Mouse (Mus musculus): ENCODE measurements around the gene Ptges2. TPM values are rescaled to one million over a fixed set of nuclear protein-coding genes. Genes with fewer than 3 reads are reported as not detected.

Ptges2 gene
- total and polyA plus RNA-seq, 3 experiments: 30.4 to 396 (median 47.0) TPM

DNA sequence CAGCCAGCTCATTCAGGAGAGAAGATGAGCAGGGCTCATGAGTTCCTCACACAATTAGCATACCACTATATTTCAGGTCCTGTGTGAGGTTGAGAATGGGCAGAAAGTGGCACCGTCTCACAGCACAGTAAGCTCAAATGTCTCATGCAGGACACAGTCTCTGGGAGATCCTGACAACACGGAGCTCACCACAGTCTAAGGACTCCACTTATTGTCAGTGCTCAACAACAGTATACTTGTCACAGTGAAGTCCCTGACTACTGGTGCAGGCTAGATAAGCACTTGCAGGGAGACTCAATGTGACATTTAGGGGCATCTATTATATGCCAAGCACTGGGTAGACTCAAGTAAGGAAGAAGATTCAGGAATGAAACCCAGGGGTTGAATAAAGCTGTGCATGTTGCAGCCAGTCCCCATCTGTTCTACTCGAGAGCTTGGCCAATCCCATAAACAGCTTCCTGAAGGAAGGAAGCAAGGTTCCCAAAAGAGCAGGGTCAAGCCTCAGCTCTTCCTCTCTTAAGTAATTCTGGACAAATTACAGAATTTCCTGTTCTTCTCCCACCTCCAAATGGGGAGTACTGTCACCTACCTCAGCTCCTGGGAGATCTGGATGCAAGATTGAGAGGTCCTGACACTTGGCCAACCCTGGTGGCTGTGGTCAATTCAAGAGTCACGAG lies 33.7 kb downstream of the Ptges2 start:
- Histone ChIP-seq H3K4me3 (ENCODE audit: control insufficient read depth in 1 of 2, insufficient read depth in 1 of 2, low read depth in 2 of 2, low read length in 2 of 2) (no peak overlapping the region), H3K9ac (ENCODE audit: control insufficient read depth, low read depth, low read length, poor library complexity, severe bottlenecking) (no peak overlapping the region), H3K27me3 (ENCODE audit: control insufficient read depth in 1 of 2, insufficient read depth in 2 of 2, low read length in 2 of 2) (no peaks in the 10 kb centered on the region), H3K36me3 (ENCODE audit: control insufficient read depth in 1 of 2, insufficient read depth in 2 of 2, low read length in 2 of 2) (peaks cover 2 to 8% of the 10 kb centered on the region in 2 experiments; a peak in 3 of 4 replicates), H3K9me3 (replicated peaks; ENCODE audit: insufficient read depth, low read length) (no peaks in the 10 kb centered on the region), H3K27ac (ENCODE audit: control insufficient read depth, low read depth, low read length) (no peak overlapping the region), H3K4me1 (ENCODE audit: control insufficient read depth in 1 of 2, insufficient read depth in 2 of 2, low read length in 2 of 2) (peaks cover 12 to 17% of the 10 kb centered on the region in 2 experiments; a peak in 3 of 4 replicates), H3K79me2 (ENCODE audit: control insufficient read depth, insufficient read depth, low read length, poor library complexity) (peaks cover 18% of the 10 kb centered on the region)
- DNase-seq (ENCODE audit: low read depth, low spot score): peak; percentile 28
- TF ChIP-seq MEF2A (IDR thresholded peaks at IDR 0.05; ENCODE audit: extremely low read depth, insufficient replicate concordance, low read depth, low read length, poor library complexity, severe bottlenecking) (no peak), ELF1 (IDR thresholded peaks at IDR 0.05; ENCODE audit: low read depth, low read length) (no peak)

- Histone ChIP-seq H3K9me3 (replicated peaks; ENCODE audit: insufficient read depth, low read length) (no peaks in the 10 kb centered on the region), H3K36me3 (ENCODE audit: control insufficient read depth in 1 of 2, insufficient read depth in 2 of 2, low read length in 2 of 2) (peaks cover 0 to 2% of the 10 kb centered on the region in 2 experiments; a peak in 1 of 4 replicates), H3K4me3 (ENCODE audit: control insufficient read depth in 1 of 2, insufficient read depth in 1 of 2, low read depth in 2 of 2, low read length in 2 of 2) (no peak overlapping the region), H3K27me3 (ENCODE audit: control insufficient read depth in 1 of 2, insufficient read depth in 2 of 2, low read length in 2 of 2) (no peaks in the 10 kb centered on the region), H3K27ac (ENCODE audit: control insufficient read depth, low read depth, low read length) (no peak overlapping the region), H3K9ac (ENCODE audit: control insufficient read depth, low read depth, low read length, poor library complexity, severe bottlenecking) (no peak overlapping the region), H3K79me2 (ENCODE audit: control insufficient read depth, insufficient read depth, low read length, poor library complexity) (peaks cover 20% of the 10 kb centered on the region), H3K4me1 (ENCODE audit: control insufficient read depth in 1 of 2, insufficient read depth in 2 of 2, low read length in 2 of 2) (peaks cover 3 to 7% of the 10 kb centered on the region in 2 experiments; a peak in 2 of 4 replicates)
- no peak for DNase-seq (ENCODE audit: low read depth, low spot score)
- TF ChIP-seq MYB (IDR thresholded peaks at IDR 0.05; ENCODE audit: low read depth, low read length) (no peak), ZKSCAN1 (IDR thresholded peaks at IDR 0.05; ENCODE audit: low read depth, low read length) (no peak), TAL1 (IDR thresholded peaks at IDR 0.05; ENCODE audit: low read length) (no peak), MEF2A (IDR thresholded peaks at IDR 0.05; ENCODE audit: extremely low read depth, insufficient replicate concordance, low read depth, low read length, poor library complexity, severe bottlenecking) (no peak), GATA1 (IDR thresholded peaks at IDR 0.05; ENCODE audit: low read depth, low read length) (no peak)
Measured at GRCm38 (mm10) chr2:32430701-32431676, 35.3 kb downstream of the Ptges2 start.

DNA sequence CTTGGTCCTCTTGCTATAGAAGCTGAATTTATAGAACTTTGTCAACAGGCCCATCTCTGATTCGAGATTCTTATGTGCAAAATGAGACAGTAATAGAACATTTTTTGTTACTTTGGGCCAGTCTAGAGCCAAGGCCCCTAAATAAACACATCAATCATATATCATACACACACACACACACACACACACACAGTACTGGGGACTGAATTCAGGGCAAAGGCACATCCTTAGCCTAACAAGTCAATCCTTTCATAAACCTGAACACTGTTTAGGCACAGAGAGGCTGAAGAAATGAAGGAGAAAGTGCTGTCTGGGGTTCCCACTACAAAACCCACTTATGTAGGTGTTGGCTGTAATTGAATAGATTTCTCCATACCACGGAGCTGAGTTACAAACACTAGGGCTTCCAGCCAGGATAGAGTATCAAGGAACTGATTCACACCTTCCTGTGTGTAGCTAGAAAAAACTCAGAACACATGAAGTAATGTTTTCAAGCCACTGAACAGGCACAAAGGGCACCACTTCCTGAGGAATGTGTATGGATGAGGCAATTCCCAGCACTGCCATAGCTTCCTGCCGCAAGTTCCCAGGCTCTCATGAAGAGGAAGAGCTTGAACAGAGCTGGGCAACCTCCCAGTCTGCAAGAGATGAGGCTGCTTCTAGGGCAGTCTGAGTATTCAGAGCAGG lies 41.1 kb downstream of the Ptges2 start:
- Histone ChIP-seq H3K27me3 (ENCODE audit: control insufficient read depth in 1 of 2, insufficient read depth in 2 of 2, low read length in 2 of 2) (no peaks in the 10 kb centered on the region), H3K4me3 (ENCODE audit: control insufficient read depth in 1 of 2, insufficient read depth in 1 of 2, low read depth in 2 of 2, low read length in 2 of 2) (no peak overlapping the region), H3K36me3 (ENCODE audit: control insufficient read depth in 1 of 2, insufficient read depth in 2 of 2, low read length in 2 of 2) (peaks cover 0 to 2% of the 10 kb centered on the region in 2 experiments; a peak in 1 of 4 replicates), H3K9me3 (replicated peaks; ENCODE audit: insufficient read depth, low read length) (no peaks in the 10 kb centered on the region), H3K79me2 (ENCODE audit: control insufficient read depth, insufficient read depth, low read length, poor library complexity) (peaks cover 45% of the 10 kb centered on the region), H3K9ac (ENCODE audit: control insufficient read depth, low read depth, low read length, poor library complexity, severe bottlenecking) (no peak overlapping the region), H3K27ac (ENCODE audit: control insufficient read depth, low read depth, low read length) (no peak overlapping the region), H3K4me1 (ENCODE audit: control insufficient read depth in 1 of 2, insufficient read depth in 2 of 2, low read length in 2 of 2) (no peaks in the 10 kb centered on the region)
- no peak for DNase-seq (ENCODE audit: low read depth, low spot score)
- TF ChIP-seq CHD2 (IDR thresholded peaks at IDR 0.05; ENCODE audit: low read length) (no peak), ZKSCAN1 (IDR thresholded peaks at IDR 0.05; ENCODE audit: low read depth, low read length) (no peak), RAD21 (IDR thresholded peaks at IDR 0.05; ENCODE audit: low read depth, low read length) (no peak), MXI1 (IDR thresholded peaks at IDR 0.05; ENCODE audit: low read depth, low read length) (no peak), POLR2A (IDR thresholded peaks at IDR 0.05; ENCODE audit: control insufficient read depth in 1 of 2, insufficient read depth in 1 of 2, low read depth in 1 of 2, low read length in 2 of 2, poor library complexity in 1 of 2) (no peak), GABPA (IDR thresholded peaks at IDR 0.05; ENCODE audit: low read depth, low read length) (no peak), CTCF (IDR thresholded peaks at IDR 0.05 in 2 of 3, conservative IDR thresholded peaks at IDR 0.05 in 1 of 3; ENCODE audit: control insufficient read depth in 1 of 3, insufficient read depth in 1 of 3, low read depth in 2 of 3, low read length in 3 of 3, poor library complexity in 1 of 3, severe bottlenecking in 1 of 3) (no peak), ZNF384 (IDR thresholded peaks at IDR 0.05; ENCODE audit: low read depth, low read length) (no peak), ZC3H11A (IDR thresholded peaks at IDR 0.05; ENCODE audit: low read depth, low read length) (no peak), POLR2AphosphoS2 (IDR thresholded peaks at IDR 0.05; ENCODE audit: low read length) (no peak), USF1 (IDR thresholded peaks at IDR 0.05; ENCODE audit: low read depth, low read length) (no peak), MYB (IDR thresholded peaks at IDR 0.05; ENCODE audit: low read depth, low read length) (no peak), NRF1 (IDR thresholded peaks at IDR 0.05; ENCODE audit: insufficient read depth, low read depth, low read length, poor library complexity, severe bottlenecking) (no peak), SMC3 (IDR thresholded peaks at IDR 0.05; ENCODE audit: low read depth, low read length) (no peak), SIN3A (IDR thresholded peaks at IDR 0.05; ENCODE audit: low read length) (no peak)

Measured in MEL (cell line).